Mouse (Mus musculus) lung, postnatal 4 days (tissue): ENCODE measurements around the gene Uox.

Experiments
- DNase-seq, 2 experiments: peaks; one replicate each; pipeline ENCODE4 v3.0.0; 2021

Gene Uox

GRCm38 (mm10) chr3:146628227-146628982 lies 58.2 kb downstream of the Uox start:
- no peak for DNase-seq

DNA sequence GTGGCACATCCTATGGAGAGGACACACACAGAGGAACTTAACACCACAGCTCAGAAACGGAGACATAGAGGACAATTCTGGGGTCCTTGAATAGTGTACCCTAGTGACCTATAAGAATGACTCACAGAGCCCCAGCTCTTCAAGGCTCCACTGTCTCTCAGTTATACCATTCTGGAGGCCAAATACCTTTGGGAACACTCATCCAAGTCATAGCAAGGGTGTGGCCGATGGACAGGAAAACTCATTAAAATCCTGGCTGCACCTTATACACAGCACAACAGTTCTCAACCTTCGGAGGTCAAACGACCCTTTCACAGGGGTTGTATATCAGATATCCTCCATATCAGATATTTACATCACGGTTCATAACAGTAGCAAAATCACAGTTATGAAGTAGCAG lies 62.3 kb downstream of the Uox start:
- DNase-seq, result no peak

DNA sequence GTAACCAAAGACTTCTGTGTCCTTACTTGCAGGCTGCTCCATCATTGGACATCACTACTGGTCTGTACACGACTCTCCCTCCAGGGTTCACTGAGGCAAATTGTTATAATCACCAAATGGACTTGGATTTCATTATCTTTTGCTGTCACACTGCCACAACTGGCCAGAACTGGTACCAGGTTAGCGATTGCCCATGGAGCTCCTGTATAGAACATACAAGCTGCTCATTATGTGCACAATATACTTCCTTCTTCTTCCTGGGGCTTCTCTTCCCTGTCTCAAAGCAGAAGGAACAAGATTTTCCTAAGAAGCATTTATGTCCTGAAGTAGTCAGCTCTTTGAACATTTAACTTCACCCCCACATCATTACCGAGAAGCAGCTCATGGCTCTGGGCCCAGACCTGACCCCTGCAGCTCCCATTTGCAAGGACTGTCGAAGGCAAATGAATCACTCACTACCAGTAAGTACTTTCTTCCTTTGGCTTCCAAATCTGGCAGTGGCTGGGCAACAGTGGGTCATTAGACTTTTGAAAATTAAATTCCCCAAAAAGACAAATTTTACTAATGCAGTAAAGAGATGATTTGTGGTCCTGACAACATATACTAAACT lies 71.7 kb downstream of the Uox start:
- DNase-seq, result peak; percentile 8 to 61

- no peak for DNase-seq
These were observed 79.2 kb downstream of the Uox start for GRCm38 (mm10) chr3:146649311-146649894.

- no peak for DNase-seq
These were observed 80.5 kb downstream of the Uox start for GRCm38 (mm10) chr3:146650716-146651115.

GRCm38 (mm10) chr3:146651217-146651616 lies 81.0 kb downstream of the Uox start, which contains the start of gene 4930503B20Rik:
Gene 4930503B20Rik (minus strand): TSS chr3:146651317.
- DNase-seq, result no peak

- no peak for DNase-seq
These were observed 82.2 kb downstream of the Uox start for GRCm38 (mm10) chr3:146652431-146652830.

- no peak for DNase-seq
These were observed 83.5 kb downstream of the Uox start for GRCm38 (mm10) chr3:146653692-146654091.

- no peak for DNase-seq
These were observed 84.9 kb downstream of the Uox start for GRCm38 (mm10) chr3:146655111-146655577.

DNA sequence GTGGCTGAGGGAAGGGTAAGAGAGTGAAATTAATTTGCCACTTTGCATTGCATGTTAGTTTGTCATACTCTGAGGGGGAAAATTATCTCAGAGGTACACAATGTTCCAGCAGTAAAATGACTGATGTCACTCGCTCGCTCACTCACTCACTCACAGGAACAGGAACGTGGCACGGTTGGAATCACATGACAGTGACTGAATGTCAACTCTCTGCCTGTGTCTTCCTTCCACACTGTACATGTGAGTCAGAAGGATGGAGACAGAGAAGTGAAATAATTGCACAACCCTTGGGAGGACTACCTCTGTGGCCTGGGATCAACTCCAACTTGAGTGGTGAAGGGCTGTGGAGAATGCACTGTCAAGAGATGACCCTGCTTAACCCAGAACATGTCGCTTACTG lies 87.2 kb downstream of the Uox start:
- no peak for DNase-seq

DNA sequence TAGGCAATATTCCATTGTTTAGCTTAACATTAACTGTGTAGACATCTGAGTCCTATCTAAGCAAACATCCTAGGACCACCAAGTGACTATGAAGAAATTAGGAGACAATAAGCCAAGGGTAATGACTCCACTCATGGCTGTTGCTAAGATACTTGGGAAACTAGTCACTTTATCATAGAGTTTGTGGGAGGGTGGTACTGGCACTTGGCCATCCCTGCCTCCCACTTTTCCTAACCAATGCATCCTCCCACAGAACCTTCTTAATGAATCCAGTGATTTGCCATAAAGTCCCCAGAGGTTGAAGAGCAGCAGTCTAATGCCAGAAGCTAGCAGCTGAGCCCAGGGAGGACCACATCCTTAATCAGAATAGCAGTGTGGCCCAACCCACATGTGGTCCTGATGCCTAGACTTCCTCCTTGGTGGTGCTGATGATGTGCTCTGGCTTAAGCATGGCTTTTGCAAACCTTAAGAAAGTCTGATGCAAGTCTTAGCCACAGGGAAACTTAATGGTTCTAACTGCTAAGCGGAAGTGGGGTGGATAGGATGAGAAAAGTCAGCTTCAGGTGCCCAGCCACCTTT lies 87.9 kb downstream of the Uox start:
- DNase-seq, result no peak

GRCm38 (mm10) chr3:146659321-146659720 lies 89.1 kb downstream of the Uox start:
- DNase-seq, result no peak

DNA sequence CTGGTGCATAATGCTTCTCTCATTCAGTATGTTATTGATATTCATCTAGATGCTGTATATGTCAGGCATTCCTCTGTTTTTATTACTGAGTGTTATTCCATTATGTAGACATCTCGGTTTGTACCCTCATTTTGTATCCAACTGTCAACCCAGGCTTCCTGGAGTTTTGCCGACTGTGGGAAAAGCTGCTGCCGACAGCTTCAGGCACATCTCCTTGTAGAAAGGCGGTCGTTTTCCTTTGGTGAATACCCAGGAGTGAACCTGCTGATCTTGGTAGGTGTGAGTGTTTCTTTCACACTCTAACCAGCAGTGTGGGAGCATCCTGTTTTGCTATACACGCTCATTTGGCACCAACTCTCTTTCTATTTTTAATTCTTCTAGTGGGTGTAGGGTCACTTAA lies 90.8 kb downstream of the Uox start:
- DNase-seq, result no peak

DNA sequence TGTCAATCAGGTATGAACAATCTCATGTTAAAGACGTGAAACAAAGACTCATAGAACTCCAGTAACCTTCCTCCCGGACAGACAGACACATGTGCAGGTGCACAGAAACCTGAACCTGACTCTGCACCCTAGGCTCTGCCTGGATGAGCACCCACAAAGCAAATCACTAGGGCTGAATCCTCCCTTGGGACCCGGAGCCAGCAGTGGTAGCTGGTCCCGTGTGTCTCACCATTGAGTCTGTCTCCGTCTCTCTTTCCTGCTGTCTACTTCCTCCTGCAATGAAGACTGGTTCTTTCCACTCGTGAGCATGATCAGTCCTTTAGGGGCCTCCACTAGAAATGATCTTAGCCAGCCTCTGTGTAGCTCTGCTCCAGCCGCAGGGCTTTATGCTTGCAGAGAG lies 91.7 kb downstream of the Uox start:
- no peak for DNase-seq

GRCm38 (mm10) chr3:146671121-146671520 lies 100.9 kb downstream of the Uox start:
- no peak for DNase-seq

DNA sequence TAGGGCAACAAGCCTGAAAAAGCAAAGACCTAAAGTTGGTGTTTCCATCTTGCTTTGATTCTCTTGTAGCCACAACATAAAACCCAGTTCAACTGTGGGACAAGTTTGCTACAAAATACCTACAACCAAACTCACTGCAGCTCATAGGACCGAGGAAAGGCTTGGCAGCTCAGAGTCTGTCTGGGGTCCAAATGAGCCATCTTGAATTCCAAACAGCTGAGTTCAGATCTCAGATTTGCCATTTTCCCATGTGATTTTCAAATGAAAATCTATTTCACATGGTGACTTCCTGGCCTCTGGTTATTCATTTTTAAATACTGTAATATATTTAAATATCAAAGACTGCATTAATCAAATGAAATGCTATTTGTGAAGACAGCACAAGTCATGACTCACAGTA lies 104.9 kb downstream of the Uox start:
- DNase-seq, result no peak

GRCm38 (mm10) chr3:146676193-146676592 lies 106.0 kb downstream of the Uox start:
- no peak for DNase-seq

GRCm38 (mm10) chr3:146679646-146680045 lies 109.4 kb downstream of the Uox start:
- no peak for DNase-seq

GRCm38 (mm10) chr3:146680625-146681024 lies 110.4 kb downstream of the Uox start:
- DNase-seq, result no peak

DNA sequence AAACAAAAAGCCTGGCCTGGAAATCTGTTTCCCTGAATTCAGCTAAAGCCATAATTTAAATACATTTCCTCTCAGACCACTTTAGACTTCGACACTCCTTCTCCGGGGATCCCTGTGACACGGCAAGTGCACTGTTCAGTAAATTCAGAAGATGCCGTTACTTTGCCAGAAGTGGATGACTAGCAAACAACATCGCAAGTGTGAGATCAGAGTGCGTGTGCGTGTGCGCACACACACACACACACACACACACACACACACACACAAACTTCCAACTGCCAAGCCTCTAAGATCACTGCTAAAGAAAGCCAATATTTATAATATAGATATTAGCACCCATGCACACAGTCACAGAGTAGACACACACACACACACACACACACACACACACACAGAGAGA lies 111.5 kb downstream of the Uox start:
- no peak for DNase-seq
